Mouse (Mus musculus) limb, embryonic 12.5 days (tissue): ENCODE measurements around the gene U2af1l4. TPM values are rescaled to one million over a fixed set of nuclear protein-coding genes. Genes with fewer than 3 reads are reported as not detected.

ENCODE experiments used
- ATAC-seq: fragments of 200-750 bp; cut with Nextera tagmentation; 2 replicates; pipeline ENCODE4 v1.8.0; 2017; ENCODE audit warnings: low read depth, moderate TSS enrichment; ENCODE audit not compliant: insufficient number of reproducible peaks, insufficient read depth, low FRiP score, low TSS enrichment
- H3K27ac ChIP-seq: fragments of 300-500 bp; sonication (generic); 2 replicates; pipeline ENCODE4 v1.5.1; 2016; ENCODE audit warnings: mild to moderate bottlenecking, moderate library complexity
- H3K27me3 ChIP-seq: fragments of 300-500 bp; sonication (generic); 2 replicates; pipeline ENCODE4 v1.6.1; 2016; ENCODE audit warnings: mild to moderate bottlenecking, moderate library complexity
- H3K36me3 ChIP-seq: fragments of 300-500 bp; sonication (generic); 2 replicates; pipeline ENCODE4 v1.6.1; 2016; ENCODE audit warnings: mild to moderate bottlenecking, moderate library complexity
- H3K4me1 ChIP-seq: fragments of 300-500 bp; sonication (generic); replicated peaks from 2 replicates; pipeline ENCODE4 v1.6.1; 2016
- H3K4me2 ChIP-seq: fragments of 300-500 bp; sonication (generic); 2 replicates; pipeline ENCODE4 v1.6.1; 2016; ENCODE audit warnings: mild to moderate bottlenecking, moderate library complexity
- H3K4me3 ChIP-seq: fragments of 300-500 bp; sonication (generic); replicated peaks from 2 replicates; pipeline ENCODE4 v1.5.1; 2016; ENCODE audit warnings: mild to moderate bottlenecking
- H3K9ac ChIP-seq: fragments of 300-500 bp; sonication (generic); replicated peaks from 2 replicates; pipeline ENCODE4 v1.6.1; 2016; ENCODE audit warnings: mild to moderate bottlenecking, moderate library complexity
- H3K9me3 ChIP-seq: fragments of 300-500 bp; sonication (generic); 2 replicates; pipeline ENCODE4 v1.6.1; 2016; ENCODE audit warnings: mild to moderate bottlenecking, moderate library complexity
- WGBS: fragments of 180-500 bp; shearing (Covaris S2); methylation state at CpG from one replicate; pipeline ENCODE4 v1.1.7; 2016; 5-methylcytosine and 5-hydroxymethylcytosine counted together
- polyA plus RNA-seq: library from polyadenylated mRNA; unstranded; fragments of >200 nt; fragmentation: Nextera tagmentation; extraction: Ambion mirVana; gene quantifications from 2 replicates; pipeline ENCODE4 v1.2.1, GENCODE M21; 2016

U2af1l4 gene
- polyA plus RNA-seq, 1 experiment from 2014 or later, result 87.8 TPM

GRCm38 (mm10) chr7:30600651-30601050, 37.5 kb downstream of the U2af1l4 start:
- 69% methylated on average over 7 of the region's 7 CpGs for WGBS
- Histone ChIP-seq H3K4me1 (no peaks in the 10 kb centered on the region), H3K27ac (no peak overlapping the region), H3K9ac (no peak overlapping the region), H3K4me3 (no peak overlapping the region), H3K9me3 (0 out of 2 replicates have a peak, but pooled peaks cover 4% of the 10 kb centered on the region), H3K27me3 (no peaks in the 10 kb centered on the region), H3K36me3 (no peaks in the 10 kb centered on the region), H3K4me2 (no peak overlapping the region)
- no peak for ATAC-seq

- H3K4me2 ChIP-seq, result no peak overlapping the region
- H3K9me3 ChIP-seq, result 0 out of 2 replicates have a peak, but pooled peaks cover 4% of the 10 kb centered on the region
- no peaks in the 10 kb centered on the region for H3K36me3 ChIP-seq
- ATAC-seq, result no peak
- H3K4me3 ChIP-seq, result no peak overlapping the region
- H3K4me1 ChIP-seq, result no peaks in the 10 kb centered on the region
- no peaks in the 10 kb centered on the region for H3K27me3 ChIP-seq
- no peak overlapping the region for H3K9ac ChIP-seq
- WGBS, result 28% methylated on average over 3 of the region's 3 CpGs
- H3K27ac ChIP-seq, result no peak overlapping the region
Measured at GRCm38 (mm10) chr7:30602583-30602982, 39.5 kb downstream of the U2af1l4 start.

GRCm38 (mm10) chr7:30604424-30604823, 41.3 kb downstream of the U2af1l4 start:
- Histone ChIP-seq H3K4me1 (no peaks in the 10 kb centered on the region), H3K36me3 (no peaks in the 10 kb centered on the region), H3K9ac (no peak overlapping the region), H3K4me2 (no peak overlapping the region), H3K27ac (no peak overlapping the region), H3K9me3 (0 out of 2 replicates have a peak, but pooled peaks cover 4% of the 10 kb centered on the region), H3K4me3 (no peak overlapping the region), H3K27me3 (peaks cover 4% of the 10 kb centered on the region; the same call in 1 of the 2 replicates)
- no peak for ATAC-seq
- WGBS, result 53% methylated on average over 8 of the region's 8 CpGs

DNA sequence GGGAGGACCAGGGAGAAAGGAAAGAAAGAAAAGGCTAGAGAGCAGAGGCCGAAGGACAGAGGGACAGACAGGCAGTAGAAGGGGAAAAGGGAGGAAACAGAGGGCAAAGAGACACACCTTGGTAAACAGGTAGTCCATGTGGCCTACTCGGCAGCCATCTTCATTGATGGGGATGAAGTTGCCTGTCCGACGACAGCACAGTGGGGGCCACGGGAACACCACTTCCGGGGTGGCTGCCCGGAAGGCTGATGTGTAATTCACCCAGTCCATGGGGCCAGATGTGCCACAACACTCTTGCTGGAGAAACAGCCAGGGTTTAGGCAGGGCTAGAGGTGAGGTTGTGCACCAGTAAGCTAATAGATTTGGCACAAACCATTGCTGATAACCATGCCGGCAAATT, 41.8 kb downstream of the U2af1l4 start:
- ATAC-seq, result no peak
- Histone ChIP-seq H3K9me3 (0 out of 2 replicates have a peak, but pooled peaks cover 4% of the 10 kb centered on the region), H3K4me3 (no peak overlapping the region), H3K27me3 (peaks cover 4% of the 10 kb centered on the region; the same call in 1 of the 2 replicates), H3K27ac (no peak overlapping the region), H3K9ac (no peak overlapping the region), H3K4me2 (no peak overlapping the region), H3K36me3 (no peaks in the 10 kb centered on the region), H3K4me1 (no peaks in the 10 kb centered on the region)
- 83% methylated on average over 8 of the region's 8 CpGs for WGBS

GRCm38 (mm10) chr7:30607706-30608309, 44.7 kb downstream of the U2af1l4 start:
- Histone ChIP-seq H3K4me1 (no peaks in the 10 kb centered on the region), H3K9ac (no peak overlapping the region), H3K4me3 (no peak overlapping the region), H3K4me2 (no peak overlapping the region), H3K9me3 (no peaks in the 10 kb centered on the region), H3K36me3 (no peaks in the 10 kb centered on the region), H3K27me3 (peaks cover 4% of the 10 kb centered on the region; the same call in 1 of the 2 replicates), H3K27ac (no peak overlapping the region)
- 30% methylated on average over 8 of the region's 8 CpGs for WGBS
- no peak for ATAC-seq

- no peaks in the 10 kb centered on the region for H3K4me1 ChIP-seq
Measured at GRCm38 (mm10) chr7:30608476-30608875, 45.4 kb downstream of the U2af1l4 start.

GRCm38 (mm10) chr7:30610043-30610442, 46.9 kb downstream of the U2af1l4 start:
- Histone ChIP-seq H3K4me1 (no peaks in the 10 kb centered on the region), H3K9me3 (0 out of 2 replicates have a peak, but pooled peaks cover 2% of the 10 kb centered on the region), H3K36me3 (peaks cover 3% of the 10 kb centered on the region; the same call in 1 of the 2 replicates), H3K4me2 (no peak overlapping the region), H3K27ac (no peak overlapping the region), H3K4me3 (no peak overlapping the region), H3K9ac (no peak overlapping the region), H3K27me3 (peaks cover 4% of the 10 kb centered on the region; the same call in 1 of the 2 replicates)
- no peak for ATAC-seq
- WGBS, result 59% methylated on average over 7 of the region's 7 CpGs

More at GRCm38 (mm10) chr7:30608476-30608875, 45.4 kb downstream of the U2af1l4 start:
- no peaks in the 10 kb centered on the region for H3K36me3 ChIP-seq
- no peak overlapping the region for H3K4me3 ChIP-seq
- H3K9me3 ChIP-seq, result no peaks in the 10 kb centered on the region
- H3K4me2 ChIP-seq, result no peak overlapping the region
- no peak overlapping the region for H3K9ac ChIP-seq
- H3K27me3 ChIP-seq, result peaks cover 4% of the 10 kb centered on the region; the same call in 1 of the 2 replicates
- WGBS, result 51% methylated on average over 16 of the region's 16 CpGs
- H3K27ac ChIP-seq, result no peak overlapping the region
- no peak for ATAC-seq

- peaks cover 1% of the 10 kb centered on the region; the same call in 1 of the 2 replicates for H3K27me3 ChIP-seq
- 66% methylated on average over 8 of the region's 8 CpGs for WGBS
- H3K4me1 ChIP-seq, result no peaks in the 10 kb centered on the region
- H3K4me2 ChIP-seq, result no peak within 1 kb of the TSS
- H3K9ac ChIP-seq, result no peak within 1 kb of the TSS
- 0 out of 2 replicates have a peak, but pooled peaks cover 4% of the 10 kb centered on the region for H3K9me3 ChIP-seq
- H3K36me3 ChIP-seq, result peaks cover 31% of the 10 kb centered on the region
- H3K4me3 ChIP-seq, result no peak within 1 kb of the TSS
- no peak for ATAC-seq
- no peak within 1 kb of the TSS for H3K27ac ChIP-seq
Measured at GRCm38 (mm10) chr7:30612654-30613402, 49.7 kb downstream of the U2af1l4 start, which contains the start of gene Upk1a. TSS of gene Upk1a (minus strand) at chr7:30612847.

- Histone ChIP-seq H3K4me2 (no peak overlapping the region), H3K4me3 (no peak overlapping the region), H3K27ac (no peak overlapping the region), H3K9ac (no peak overlapping the region), H3K9me3 (0 out of 2 replicates have a peak, but pooled peaks cover 4% of the 10 kb centered on the region), H3K36me3 (peaks cover 39% of the 10 kb centered on the region), H3K27me3 (no peaks in the 10 kb centered on the region), H3K4me1 (no peaks in the 10 kb centered on the region)
- 25% methylated on average over 14 of the region's 14 CpGs for WGBS
- ATAC-seq, result no peak
Measured at GRCm38 (mm10) chr7:30613529-30614112, 50.5 kb downstream of the U2af1l4 start.

DNA sequence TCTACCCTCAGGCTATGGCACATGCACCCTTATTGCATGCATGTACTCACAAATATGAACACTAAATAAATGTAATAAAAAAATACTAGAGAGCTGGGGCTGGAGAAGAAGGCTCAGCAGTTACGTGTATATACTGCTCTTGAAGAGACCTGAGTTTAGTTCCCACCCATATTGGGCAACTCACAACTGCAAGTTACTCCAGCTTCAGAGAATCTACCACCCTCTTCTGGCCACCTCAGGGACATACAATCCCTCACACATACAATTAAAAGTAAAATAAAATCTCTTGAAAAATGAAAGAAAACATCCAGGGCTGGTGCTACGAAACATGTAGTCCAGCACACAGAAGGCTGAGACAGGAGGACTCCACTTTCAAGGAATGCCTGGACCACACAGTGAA, 51.4 kb downstream of the U2af1l4 start:
- Histone ChIP-seq H3K4me1 (no peaks in the 10 kb centered on the region), H3K9me3 (0 out of 2 replicates have a peak, but pooled peaks cover 4% of the 10 kb centered on the region), H3K4me2 (no peak overlapping the region), H3K36me3 (peaks cover 47% of the 10 kb centered on the region), H3K27ac (no peak overlapping the region), H3K27me3 (no peaks in the 10 kb centered on the region), H3K9ac (no peak overlapping the region), H3K4me3 (no peak overlapping the region)
- ATAC-seq, result no peak
- WGBS, result 75% methylated on average over 2 of the region's 2 CpGs
